In the genomic region with DNA sequence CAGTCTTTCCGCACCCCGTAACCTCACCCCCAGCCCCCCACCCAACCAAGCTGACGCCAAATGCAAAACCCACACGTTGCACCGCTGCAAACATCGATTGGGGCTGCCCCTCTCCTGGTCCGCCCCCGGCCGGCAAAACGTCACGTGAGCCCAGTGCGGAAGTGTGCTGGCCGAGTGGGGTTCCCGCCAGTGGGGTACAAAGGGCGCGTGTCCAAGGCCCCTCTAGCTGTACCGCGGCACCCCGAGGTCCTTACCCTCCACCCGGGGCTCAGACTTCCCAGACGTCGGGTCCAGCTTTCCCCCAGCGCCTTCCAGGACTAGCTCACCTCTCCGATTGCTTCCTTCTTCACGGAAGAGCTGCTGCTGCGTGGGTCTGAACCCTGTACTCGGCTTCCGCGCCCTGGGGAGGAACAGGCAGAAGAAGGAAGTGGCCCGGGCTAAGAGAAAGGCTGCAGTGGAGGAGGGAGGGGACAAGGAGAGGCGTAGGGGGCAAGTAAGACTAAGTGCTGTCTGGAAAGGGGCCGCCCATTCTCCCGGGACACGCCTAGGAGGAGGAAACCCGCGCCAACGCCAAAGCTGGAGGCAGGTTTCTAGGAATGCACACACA, we compare ENCODE assay signal across 8 mouse cellular contexts. TPM values are rescaled to one million over a fixed set of nuclear protein-coding genes. Genes with fewer than 3 reads are reported as not detected.
DNase-seq lines count a peak whose midpoint lies in the region; ATAC-seq lines count a peak whose summit lies in the region.

Gene Abracl, minus strand, starts transcription at position 548 of the 607 bp plus-strand sequence.

- DNase-seq in R1 (ENCODE audit: low read depth, low spot score), result peak; percentile 95
- DNase-seq in cerebellum, postnatal 14 days, result peak; percentile 62 to 71
- peak; percentile 38 to 57 for DNase-seq in frontal cortex, postnatal 14 days (ENCODE audit: low spot score in 2 of 2)
- peak; percentile 58 to 65 for DNase-seq in layer of hippocampus, postnatal 10 days (ENCODE audit: low spot score in 2 of 2)
- peak; percentile 91 for DNase-seq in lung, postnatal 10 days
- peak; percentile 64 for DNase-seq in ovary, postnatal 14 days (ENCODE audit: low spot score)
- peak; percentile 86 for DNase-seq in thymus, postnatal 14 days

- peak within 1 kb of the TSS; percentile 97 for H3K27ac ChIP-seq in hindbrain, embryonic 12.5 days

- WGBS in hindbrain, embryonic 12.5 days, result under 1% methylated on average over 37 of the region's 37 CpGs

- no peaks in the 10 kb centered on the region for H3K27me3 ChIP-seq in hindbrain, embryonic 12.5 days

- H3K9ac ChIP-seq in hindbrain, embryonic 12.5 days, result peak within 1 kb of the TSS; percentile 93

- H3K4me3 ChIP-seq in hindbrain, embryonic 12.5 days, result peak within 1 kb of the TSS; percentile 74

- peaks cover 10% of the 10 kb centered on the region for H3K36me3 ChIP-seq in hindbrain, embryonic 12.5 days

- peak within 1 kb of the TSS; percentile 64 for H3K4me2 ChIP-seq in hindbrain, embryonic 12.5 days (replicated peaks)

- no peaks in the 10 kb centered on the region for H3K9me3 ChIP-seq in hindbrain, embryonic 12.5 days (replicated peaks)

- peaks cover 9% of the 10 kb centered on the region for H3K4me1 ChIP-seq in hindbrain, embryonic 12.5 days

- ATAC-seq in hindbrain, embryonic 12.5 days (ENCODE audit: low FRiP score), result peak; percentile 94

RNA-seq across cellular contexts. Expression of gene Abracl, which starts in this region (rescaled TPM):
- 164 and 170 TPM in 2 replicates for polyA plus RNA-seq in hindbrain, embryonic 12.5 days (2016; fragmentation: Nextera tagmentation; extraction: Ambion mirVana)
- 10 to 100 TPM; 32.0 to 36.8 TPM for total RNA-seq in layer of hippocampus, postnatal 10 days (2021)

Comparison
In these comparisons a context has a peak if more than half of its experiments do, and no peak if none do; other contexts are left out.
1. Peak in every context shown above with its lines: DNase-seq, ATAC-seq, H3K4me3 ChIP-seq and H3K27ac ChIP-seq.